Mouse (Mus musculus) lung, adult 2 months (tissue): ENCODE results near the gene Kcnj14. TPM values are rescaled to one million over a fixed set of nuclear protein-coding genes. Genes with fewer than 3 reads are reported as not detected.

ENCODE experiments used
- DNase-seq: peaks from one replicate; pipeline ENCODE4 v3.0.0; 2022
- H3K4me1 ChIP-seq: fragments of 200-500 bp; 2 replicates; pipeline ENCODE4 v1.6.1; 2011; ENCODE audit warnings: low read length; ENCODE audit not compliant: control insufficient read depth, insufficient read depth
- H3K4me3 ChIP-seq: fragments of 200-500 bp; replicated peaks from 2 replicates; pipeline ENCODE3; 2011; ENCODE audit warnings: low read depth, mild to moderate bottlenecking, control low read depth, low read length; ENCODE audit errors: extremely low read depth
- CTCF ChIP-seq: fragments of 200-500 bp; IDR thresholded peaks from 2 replicates; pipeline ENCODE4 v1.5.1; 2011; ENCODE audit warnings: mild to moderate bottlenecking, low read length, control low read depth; ENCODE audit not compliant: insufficient read depth
- POLR2A ChIP-seq: fragments of 200-500 bp; IDR thresholded peaks from 2 replicates; pipeline ENCODE4 v1.6.1; 2011; ENCODE audit warnings: low read depth, mild to moderate bottlenecking, control low read depth, low read length, borderline replicate concordance; ENCODE audit errors: extremely low read depth
- WGBS: fragments of 180-500 bp; shearing (Covaris S2); methylation state at CpG from one replicate; pipeline ENCODE4 v1.1.7; 2018; 5-methylcytosine and 5-hydroxymethylcytosine counted together
- polyA plus RNA-seq: library from polyadenylated mRNA; depleted of rRNA; stranded (reverse); fragments of >200 nt; gene quantifications from 2 replicates; pipeline ENCODE4 v1.2.3, GENCODE M21; 2012

Kcnj14 gene
- polyA plus RNA-seq, 1 experiment, result 0.49 TPM

- peaks cover 6% of the 10 kb centered on the region for H3K4me1 ChIP-seq
- DNase-seq, result no peak
- no peak for TF ChIP-seq CTCF
- no peak for TF ChIP-seq POLR2A
- H3K4me3 ChIP-seq, result peak overlapping the region; percentile 26
- 4% methylated on average over 5 of the region's 5 CpGs for WGBS
Observed at GRCm38 (mm10) chr7:45814841-45815240, 9.7 kb downstream of the Kcnj14 start.

- Histone ChIP-seq H3K4me1 (peaks cover 6% of the 10 kb centered on the region), H3K4me3 (peak within 1 kb of the TSS; percentile 62)
- under 1% methylated on average over 92 of the region's 92 CpGs for WGBS
- DNase-seq, result peak; percentile 98
- no peak for TF ChIP-seq CTCF
- peak; percentile 79 for TF ChIP-seq POLR2A
Observed at GRCm38 (mm10) chr7:45813787-45814779, 10.5 kb downstream of the Kcnj14 start, which contains the start of gene Cyth2. TSS of gene Cyth2 (minus strand) at chr7:45814581.

- Histone ChIP-seq H3K4me3 (no peak overlapping the region), H3K4me1 (peaks cover 6% of the 10 kb centered on the region)
- TF ChIP-seq CTCF, result no peak
- TF ChIP-seq POLR2A, result no peak
- 78% methylated on average over 8 of the region's 8 CpGs for WGBS
- DNase-seq, result no peak
Observed at GRCm38 (mm10) chr7:45812921-45813320, 11.7 kb downstream of the Kcnj14 start.

GRCm38 (mm10) chr7:45809276-45810075, 15.1 kb downstream of the Kcnj14 start:
- Histone ChIP-seq H3K4me1 (peaks cover 6% of the 10 kb centered on the region), H3K4me3 (no peak overlapping the region)
- 77% methylated on average over 14 of the region's 14 CpGs for whole genome bisulfite sequencing
- DNase-seq, result no peak
- TF ChIP-seq POLR2A, result no peak
- no peak for TF ChIP-seq CTCF

GRCm38 (mm10) chr7:45808471-45808870, 16.1 kb downstream of the Kcnj14 start:
- H3K4me1 ChIP-seq, result peaks cover 6% of the 10 kb centered on the region
- TF ChIP-seq CTCF (no peak), POLR2A (no peak)
- no peak for DNase-seq
- 58% methylated on average over 10 of the region's 11 CpGs for WGBS
- no peak overlapping the region for H3K4me3 ChIP-seq

GRCm38 (mm10) chr7:45805941-45806340, 18.6 kb downstream of the Kcnj14 start:
- 53% methylated on average over 5 of the region's 5 CpGs for WGBS
- TF ChIP-seq CTCF (no peak), POLR2A (0 out of 2 replicates have a peak, but pooled peaks have one; percentile 6)
- no peak for DNase-seq
- H3K4me3 ChIP-seq, result no peak overlapping the region
- no peaks in the 10 kb centered on the region; the same call in 1 of the 2 replicates for H3K4me1 ChIP-seq

- H3K4me1 ChIP-seq, result peaks cover 3% of the 10 kb centered on the region; the same call in 1 of the 2 replicates
- no peak for DNase-seq
- 80% methylated on average over 6 of the region's 6 CpGs for WGBS
- no peak overlapping the region for H3K4me3 ChIP-seq
- TF ChIP-seq POLR2A (no peak), CTCF (no peak)
Observed at GRCm38 (mm10) chr7:45802551-45802950, 22.0 kb downstream of the Kcnj14 start.

- peak; percentile 88 for DNase-seq
- 1% methylated on average over 12 of the region's 12 CpGs for WGBS
Observed at GRCm38 (mm10) chr7:45801348-45801747, 23.2 kb downstream of the Kcnj14 start.

GRCm38 (mm10) chr7:45800546-45801204, 23.9 kb downstream of the Kcnj14 start:
- peak overlapping the region; percentile 51 for H3K4me3 ChIP-seq
- WGBS, result 8% methylated on average over 14 of the region's 25 CpGs

More at GRCm38 (mm10) chr7:45801348-45801747, 23.2 kb downstream of the Kcnj14 start:
- Histone ChIP-seq H3K4me3 (peak overlapping the region; percentile 15), H3K4me1 (peaks cover 3% of the 10 kb centered on the region; the same call in 1 of the 2 replicates)
- 0 out of 2 replicates have a peak, but pooled peaks have one; percentile 15 for TF ChIP-seq POLR2A
- TF ChIP-seq CTCF, result peak; percentile 100

More at GRCm38 (mm10) chr7:45800546-45801204, 23.9 kb downstream of the Kcnj14 start:
- peaks cover 3% of the 10 kb centered on the region; the same call in 1 of the 2 replicates for H3K4me1 ChIP-seq
- DNase-seq, result peak; percentile 55
- TF ChIP-seq CTCF (no peak), POLR2A (no peak)
